Mouse (Mus musculus): ENCODE measurements at regions not wholly inside any gene's neighbourhood (a gene's known extent, or its start where the extent isn't known, plus 50 kb on each side); places are given as distances from the start of the nearest gene placed in this dataset.

GRCm38 (mm10) chr1:77307745-77308144 lies 207.1 kb downstream of the Epha4 start:
- Histone ChIP-seq H3K4me1 (ENCODE audit: control insufficient read depth in 1 of 2, insufficient read depth in 2 of 2) (peaks cover 0 to 4% of the 10 kb centered on the region in 2 experiments; a peak in 1 of 4 replicates), H3K4me2 (ENCODE audit: insufficient read depth, low read depth, poor library complexity, severe bottlenecking) (no peak overlapping the region), H3K36me3 (replicated peaks in 1 of 2; ENCODE audit: control insufficient read depth in 1 of 2, insufficient read depth in 1 of 2, low read length in 1 of 2) (no peaks in the 10 kb centered on the region), H3K9ac (ENCODE audit: insufficient read depth, low read depth) (no peak overlapping the region), H3K27me3 (replicated peaks) (no peaks in the 10 kb centered on the region), H3K4me3 (replicated peaks in 1 of 3; ENCODE audit: low read depth in 2 of 3, low read length in 2 of 3, poor library complexity in 1 of 3) (no peak overlapping the region), H3K9me3 (replicated peaks; ENCODE audit: low read length) (no peaks in the 10 kb centered on the region), H3K79me2 (replicated peaks; ENCODE audit: control insufficient read depth, extremely low read depth, insufficient read depth, poor library complexity, severe bottlenecking) (no peaks in the 10 kb centered on the region), H3K27ac (ENCODE audit: insufficient read depth, low read depth) (no peak overlapping the region)
- dilution Hi-C loops (cut with MboI; ENCODE audit: extremely low pct_ligation_motif_present, extremely low pct_unique_long_range_greater_than_20kb, low sequenced_read_pairs): no loop called here
- DNase-seq (ENCODE audit: extremely low read depth): no peak
- in situ Hi-C loops (cut with MboI; ENCODE audit: low pct_ligation_motif_present, low pct_unique_long_range_greater_than_20kb, low sequenced_read_pairs): no loop called here
- TF ChIP-seq MAZ (IDR thresholded peaks at IDR 0.05; ENCODE audit: low read depth, low read length) (no peak), ZC3H11A (IDR thresholded peaks at IDR 0.05; ENCODE audit: low read depth, low read length) (no peak), MEF2A (IDR thresholded peaks at IDR 0.05; ENCODE audit: borderline replicate concordance, low read depth, low read length) (no peak), IRF4 (IDR thresholded peaks at IDR 0.05; ENCODE audit: low read depth, low read length) (no peak), TCF12 (IDR thresholded peaks at IDR 0.05; ENCODE audit: low read depth, low read length) (no peak), ELF1 (IDR thresholded peaks at IDR 0.05; ENCODE audit: low read depth, low read length) (no peak), EP300 (IDR thresholded peaks at IDR 0.05; ENCODE audit: low read length) (no peak), USF2 (conservative IDR thresholded peaks at IDR 0.05; ENCODE audit: low read depth, low read length) (no peak)

GRCm38 (mm10) chr1:77313119-77313518 lies 201.8 kb downstream of the Epha4 start:
- Histone ChIP-seq H3K4me1 (ENCODE audit: control insufficient read depth in 1 of 2, insufficient read depth in 2 of 2) (peaks cover 2 to 11% of the 10 kb centered on the region in 2 experiments; a peak in 2 of 4 replicates), H3K4me3 (replicated peaks in 1 of 3; ENCODE audit: low read depth in 2 of 3, low read length in 2 of 3, poor library complexity in 1 of 3) (no peak overlapping the region), H3K79me2 (replicated peaks; ENCODE audit: control insufficient read depth, extremely low read depth, insufficient read depth, poor library complexity, severe bottlenecking) (no peaks in the 10 kb centered on the region), H3K27me3 (replicated peaks) (no peaks in the 10 kb centered on the region), H3K4me2 (ENCODE audit: insufficient read depth, low read depth, poor library complexity, severe bottlenecking) (no peak overlapping the region), H3K27ac (ENCODE audit: insufficient read depth, low read depth) (no peak overlapping the region), H3K36me3 (replicated peaks in 1 of 2; ENCODE audit: control insufficient read depth in 1 of 2, insufficient read depth in 1 of 2, low read length in 1 of 2) (no peaks in the 10 kb centered on the region), H3K9me3 (replicated peaks; ENCODE audit: low read length) (peaks cover 5% of the 10 kb centered on the region), H3K9ac (ENCODE audit: insufficient read depth, low read depth) (no peak overlapping the region)
- dilution Hi-C loops (cut with MboI; ENCODE audit: extremely low pct_ligation_motif_present, extremely low pct_unique_long_range_greater_than_20kb, low sequenced_read_pairs) (no loop called here), in situ Hi-C loops (cut with MboI; ENCODE audit: low pct_ligation_motif_present, low pct_unique_long_range_greater_than_20kb, low sequenced_read_pairs) (no loop called here)
- DNase-seq (ENCODE audit: extremely low read depth): no peak
- TF ChIP-seq PAX5 (IDR thresholded peaks at IDR 0.05; ENCODE audit: low read length) (no peak), CHD2 (IDR thresholded peaks at IDR 0.05; ENCODE audit: low read length) (no peak), USF2 (conservative IDR thresholded peaks at IDR 0.05; ENCODE audit: low read depth, low read length) (no peak), SIN3A (IDR thresholded peaks at IDR 0.05; ENCODE audit: low read length) (no peak), E2F4 (IDR thresholded peaks at IDR 0.05; ENCODE audit: insufficient replicate concordance, low read depth, low read length) (no peak), MAFK (IDR thresholded peaks at IDR 0.05; ENCODE audit: insufficient replicate concordance, low read length) (no peak), POLR2A (IDR thresholded peaks at IDR 0.05; ENCODE audit: low read depth, low read length) (no peak), MEF2A (IDR thresholded peaks at IDR 0.05; ENCODE audit: borderline replicate concordance, low read depth, low read length) (no peak), ETS1 (conservative IDR thresholded peaks at IDR 0.05; ENCODE audit: low read depth, low read length) (no peak)

Measured in CH12.LX (cell line).